Mouse (Mus musculus) E14TG2a.4 (cell line): Measurements from ENCODE around the gene Gm13693.
"Not testable (repeated sequence)": the region's sequence is repeated elsewhere in the genome, so short reads cannot be mapped to it uniquely, and the experiment has no call there.

ENCODE experiments used
- H3K27me3 ChIP-seq: 2 replicates; pipeline ENCODE4 v1.6.1; 2014; ENCODE audit warnings: low read length, control low read depth; ENCODE audit not compliant: insufficient read depth
- H3K36me3 ChIP-seq: 2 replicates; pipeline ENCODE4 v1.6.1; 2014; ENCODE audit warnings: low read length, control low read depth; ENCODE audit not compliant: insufficient read depth
- H3K4me1 ChIP-seq: replicated peaks from 2 replicates; pipeline ENCODE4 v1.6.1; 2014; ENCODE audit warnings: low read depth, low read length, control low read depth
- H3K4me3 ChIP-seq: replicated peaks from 2 replicates; pipeline ENCODE4 v1.5.1; 2014; ENCODE audit warnings: mild to moderate bottlenecking, low read length
- H3K9me3 ChIP-seq: 2 replicates; pipeline ENCODE4 v1.6.1; 2014; ENCODE audit warnings: low read length, control low read depth
- CTCF ChIP-seq: conservative IDR thresholded peaks from 2 replicates; pipeline ENCODE4 v1.5.1; 2014; ENCODE audit warnings: low read length
- NANOG ChIP-seq: IDR thresholded peaks from 2 replicates; pipeline ENCODE4 v1.6.1; 2014; ENCODE audit warnings: borderline replicate concordance, low read length, mixed read lengths
- POU5F1 ChIP-seq: IDR thresholded peaks from 2 replicates; pipeline ENCODE4 v1.6.1; 2014; ENCODE audit warnings: low read length, borderline replicate concordance

The Gm13693 gene

DNA sequence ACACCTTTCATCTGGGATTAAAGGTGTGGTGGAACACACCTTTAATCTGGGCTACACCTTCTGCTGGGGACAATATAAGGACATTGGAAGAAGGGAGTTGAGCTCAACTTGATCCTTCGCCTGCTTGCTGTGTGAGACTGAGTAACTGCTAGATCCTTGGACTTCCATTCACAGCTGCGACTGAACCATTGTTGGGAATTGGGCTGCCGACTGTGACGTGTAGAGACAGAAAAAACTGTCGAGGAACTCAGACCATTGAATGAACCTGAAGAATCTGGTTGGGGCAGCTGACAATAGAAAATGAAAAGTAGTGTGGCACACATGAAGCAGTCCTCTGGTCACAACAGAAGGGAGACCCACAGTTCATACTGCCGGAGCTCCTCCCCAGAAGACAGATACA lies at the start of gene Gm13693:
Gene Gm13693 (plus strand): TSS at position 301 of the 400 bp plus-strand sequence.
- not testable (repeated sequence) for H3K27me3 ChIP-seq, H3K4me3 ChIP-seq, H3K9me3 ChIP-seq, H3K36me3 ChIP-seq, H3K4me1 ChIP-seq

DNA sequence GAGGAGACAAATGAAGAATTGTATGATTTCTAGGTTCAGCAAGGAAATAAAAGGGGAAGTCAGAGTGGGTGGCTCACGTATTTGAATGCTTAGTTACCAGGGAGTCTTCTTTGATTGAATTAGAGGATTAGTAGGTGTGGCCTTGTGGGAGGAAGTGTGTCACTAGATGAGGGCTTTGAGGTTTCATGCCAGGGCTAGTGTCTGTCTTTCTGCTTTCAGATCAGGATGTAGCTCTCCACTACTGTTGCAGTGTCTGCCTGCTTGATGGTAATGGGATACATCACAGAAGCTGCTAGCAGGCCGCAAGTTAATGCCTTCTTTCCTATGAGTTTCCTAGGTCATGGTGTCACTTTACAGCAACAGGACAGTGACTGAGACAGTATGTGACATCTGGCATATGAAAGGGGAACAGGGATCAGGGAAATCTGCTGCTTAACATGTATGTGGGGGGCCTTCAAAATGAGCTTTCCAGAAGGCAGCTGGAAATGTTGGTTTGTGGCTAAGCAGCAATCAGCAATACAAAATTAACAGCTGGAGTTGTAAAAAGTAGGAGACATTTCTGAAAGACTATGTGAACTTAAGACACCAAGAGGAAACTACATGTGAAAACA lies 31.7 kb upstream of the Gm13693 start:
- no peaks in the 10 kb centered on the region for H3K27me3 ChIP-seq
- peaks cover 22% of the 10 kb centered on the region for H3K9me3 ChIP-seq
- no peak overlapping the region for H3K4me3 ChIP-seq
- TF ChIP-seq NANOG (no peak), POU5F1 (no peak), CTCF (no peak)
- no peaks in the 10 kb centered on the region for H3K36me3 ChIP-seq
- no peaks in the 10 kb centered on the region for H3K4me1 ChIP-seq

DNA sequence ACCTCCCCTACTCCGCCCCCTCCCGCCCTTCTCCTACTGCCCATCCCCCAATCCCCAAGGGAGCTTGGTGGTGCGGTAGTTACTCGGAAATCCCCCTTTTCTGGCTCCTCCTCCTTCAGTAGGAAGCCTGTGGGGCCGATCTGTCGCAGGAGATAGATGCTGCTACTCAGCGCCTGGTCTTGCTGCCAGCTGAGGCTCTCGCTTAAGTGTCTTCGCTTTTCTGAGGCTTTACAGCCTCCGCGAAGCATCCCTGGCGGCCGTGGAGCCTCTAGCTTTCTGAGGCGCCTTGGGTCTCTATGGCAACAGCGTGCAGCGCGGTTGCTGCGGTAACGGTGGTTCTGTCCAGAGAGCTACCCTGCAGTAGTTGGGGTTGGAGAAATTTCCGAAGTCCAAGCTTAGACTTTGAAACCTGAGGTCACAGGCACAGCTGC lies 20.4 kb upstream of the Gm13693 start, which contains the start of gene Zswim2:
Gene Zswim2 (minus strand): TSS at position 298 of the 431 bp plus-strand sequence.
- Histone ChIP-seq H3K4me1 (no peaks in the 10 kb centered on the region), H3K27me3 (peaks cover 5% of the 10 kb centered on the region; the same call in 1 of the 2 replicates), H3K36me3 (no peaks in the 10 kb centered on the region), H3K4me3 (peak within 1 kb of the TSS; percentile 58), H3K9me3 (no peaks in the 10 kb centered on the region)
- TF ChIP-seq POU5F1 (no peak), NANOG (no peak), CTCF (no peak)

DNA sequence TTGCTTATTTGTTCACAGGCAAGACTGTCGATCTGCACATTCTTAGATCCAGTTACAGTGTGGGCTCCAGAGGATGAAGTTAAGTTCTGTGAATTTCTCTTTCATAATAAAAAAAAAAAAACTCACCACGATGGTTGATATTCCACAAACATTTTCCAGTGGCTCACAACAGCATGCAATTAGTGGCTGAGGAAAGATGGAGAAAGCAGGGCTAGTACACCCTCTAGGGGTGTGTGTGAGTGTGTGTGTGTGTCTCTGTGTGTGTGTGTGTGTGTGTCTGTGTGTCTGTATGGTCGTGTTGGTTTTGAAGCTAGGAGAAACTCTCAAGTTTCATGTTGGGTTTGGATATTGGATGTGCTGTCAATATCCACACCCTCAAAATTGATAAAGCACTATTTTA lies 19.9 kb upstream of the Gm13693 start:
- no peaks in the 10 kb centered on the region for H3K4me1 ChIP-seq
- TF ChIP-seq NANOG: no peak
- no peak for TF ChIP-seq CTCF
- TF ChIP-seq POU5F1: no peak
- no peaks in the 10 kb centered on the region for H3K9me3 ChIP-seq
- H3K27me3 ChIP-seq: peaks cover 5% of the 10 kb centered on the region; the same call in 1 of the 2 replicates
- no peak overlapping the region for H3K4me3 ChIP-seq
- no peaks in the 10 kb centered on the region for H3K36me3 ChIP-seq

DNA sequence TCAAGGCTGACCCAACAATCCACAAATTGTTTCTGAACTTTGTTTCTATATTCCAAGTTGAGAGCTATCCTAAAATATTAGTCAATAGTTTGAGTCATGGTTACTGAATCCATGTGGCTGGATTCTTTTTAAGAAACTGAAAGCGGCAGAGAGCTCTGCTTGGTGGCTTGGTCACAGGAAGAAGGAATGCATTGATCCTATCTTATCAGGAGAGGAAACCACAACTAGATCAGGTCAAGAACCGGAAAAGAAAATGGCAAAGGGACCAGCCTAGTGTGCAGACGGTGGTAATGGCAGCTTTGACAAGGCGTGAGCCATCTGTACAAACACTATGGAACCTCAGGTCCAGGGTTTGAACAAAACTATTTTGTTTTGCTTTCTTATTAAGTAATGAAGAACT lies 19.5 kb upstream of the Gm13693 start:
- no peak overlapping the region for H3K4me3 ChIP-seq
- no peaks in the 10 kb centered on the region for H3K9me3 ChIP-seq
- no peaks in the 10 kb centered on the region for H3K36me3 ChIP-seq
- peaks cover 5% of the 10 kb centered on the region; the same call in 1 of the 2 replicates for H3K27me3 ChIP-seq
- H3K4me1 ChIP-seq: no peaks in the 10 kb centered on the region
- TF ChIP-seq NANOG (no peak), POU5F1 (no peak), CTCF (no peak)

DNA sequence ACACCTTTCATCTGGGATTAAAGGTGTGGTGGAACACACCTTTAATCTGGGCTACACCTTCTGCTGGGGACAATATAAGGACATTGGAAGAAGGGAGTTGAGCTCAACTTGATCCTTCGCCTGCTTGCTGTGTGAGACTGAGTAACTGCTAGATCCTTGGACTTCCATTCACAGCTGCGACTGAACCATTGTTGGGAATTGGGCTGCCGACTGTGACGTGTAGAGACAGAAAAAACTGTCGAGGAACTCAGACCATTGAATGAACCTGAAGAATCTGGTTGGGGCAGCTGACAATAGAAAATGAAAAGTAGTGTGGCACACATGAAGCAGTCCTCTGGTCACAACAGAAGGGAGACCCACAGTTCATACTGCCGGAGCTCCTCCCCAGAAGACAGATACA lies 5.9 kb upstream of the Gm13693 start, which contains the start of gene Gm13698:
Gene Gm13698 (plus strand): TSS at position 301 of the 400 bp plus-strand sequence.
- H3K4me1 ChIP-seq, H3K9me3 ChIP-seq, H3K36me3 ChIP-seq, H3K27me3 ChIP-seq, H3K4me3 ChIP-seq: not testable (repeated sequence)

DNA sequence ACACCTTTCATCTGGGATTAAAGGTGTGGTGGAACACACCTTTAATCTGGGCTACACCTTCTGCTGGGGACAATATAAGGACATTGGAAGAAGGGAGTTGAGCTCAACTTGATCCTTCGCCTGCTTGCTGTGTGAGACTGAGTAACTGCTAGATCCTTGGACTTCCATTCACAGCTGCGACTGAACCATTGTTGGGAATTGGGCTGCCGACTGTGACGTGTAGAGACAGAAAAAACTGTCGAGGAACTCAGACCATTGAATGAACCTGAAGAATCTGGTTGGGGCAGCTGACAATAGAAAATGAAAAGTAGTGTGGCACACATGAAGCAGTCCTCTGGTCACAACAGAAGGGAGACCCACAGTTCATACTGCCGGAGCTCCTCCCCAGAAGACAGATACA lies 5.7 kb downstream of the Gm13693 start, which contains the start of gene Gm13695:
Gene Gm13695 (plus strand): TSS at position 301 of the 400 bp plus-strand sequence.
- H3K27me3 ChIP-seq, H3K4me3 ChIP-seq, H3K4me1 ChIP-seq, H3K9me3 ChIP-seq, H3K36me3 ChIP-seq: not testable (repeated sequence)

DNA sequence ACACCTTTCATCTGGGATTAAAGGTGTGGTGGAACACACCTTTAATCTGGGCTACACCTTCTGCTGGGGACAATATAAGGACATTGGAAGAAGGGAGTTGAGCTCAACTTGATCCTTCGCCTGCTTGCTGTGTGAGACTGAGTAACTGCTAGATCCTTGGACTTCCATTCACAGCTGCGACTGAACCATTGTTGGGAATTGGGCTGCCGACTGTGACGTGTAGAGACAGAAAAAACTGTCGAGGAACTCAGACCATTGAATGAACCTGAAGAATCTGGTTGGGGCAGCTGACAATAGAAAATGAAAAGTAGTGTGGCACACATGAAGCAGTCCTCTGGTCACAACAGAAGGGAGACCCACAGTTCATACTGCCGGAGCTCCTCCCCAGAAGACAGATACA lies 11.5 kb downstream of the Gm13693 start, which contains the start of gene Gm13696:
Gene Gm13696 (plus strand): TSS at position 301 of the 400 bp plus-strand sequence.
- H3K27me3 ChIP-seq, H3K4me1 ChIP-seq, H3K4me3 ChIP-seq, H3K36me3 ChIP-seq, H3K9me3 ChIP-seq: not testable (repeated sequence)

DNA sequence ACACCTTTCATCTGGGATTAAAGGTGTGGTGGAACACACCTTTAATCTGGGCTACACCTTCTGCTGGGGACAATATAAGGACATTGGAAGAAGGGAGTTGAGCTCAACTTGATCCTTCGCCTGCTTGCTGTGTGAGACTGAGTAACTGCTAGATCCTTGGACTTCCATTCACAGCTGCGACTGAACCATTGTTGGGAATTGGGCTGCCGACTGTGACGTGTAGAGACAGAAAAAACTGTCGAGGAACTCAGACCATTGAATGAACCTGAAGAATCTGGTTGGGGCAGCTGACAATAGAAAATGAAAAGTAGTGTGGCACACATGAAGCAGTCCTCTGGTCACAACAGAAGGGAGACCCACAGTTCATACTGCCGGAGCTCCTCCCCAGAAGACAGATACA lies 17.3 kb downstream of the Gm13693 start, which contains the start of gene Gm13694:
Gene Gm13694 (plus strand): TSS at position 301 of the 400 bp plus-strand sequence.
- H3K27me3 ChIP-seq, H3K36me3 ChIP-seq, H3K4me1 ChIP-seq, H3K9me3 ChIP-seq, H3K4me3 ChIP-seq: not testable (repeated sequence)

DNA sequence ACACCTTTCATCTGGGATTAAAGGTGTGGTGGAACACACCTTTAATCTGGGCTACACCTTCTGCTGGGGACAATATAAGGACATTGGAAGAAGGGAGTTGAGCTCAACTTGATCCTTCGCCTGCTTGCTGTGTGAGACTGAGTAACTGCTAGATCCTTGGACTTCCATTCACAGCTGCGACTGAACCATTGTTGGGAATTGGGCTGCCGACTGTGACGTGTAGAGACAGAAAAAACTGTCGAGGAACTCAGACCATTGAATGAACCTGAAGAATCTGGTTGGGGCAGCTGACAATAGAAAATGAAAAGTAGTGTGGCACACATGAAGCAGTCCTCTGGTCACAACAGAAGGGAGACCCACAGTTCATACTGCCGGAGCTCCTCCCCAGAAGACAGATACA lies 23.1 kb downstream of the Gm13693 start, which contains the start of gene Gm13697:
Gene Gm13697 (plus strand): TSS at position 301 of the 400 bp plus-strand sequence.
- not testable (repeated sequence) for H3K36me3 ChIP-seq, H3K27me3 ChIP-seq, H3K4me3 ChIP-seq, H3K4me1 ChIP-seq, H3K9me3 ChIP-seq

DNA sequence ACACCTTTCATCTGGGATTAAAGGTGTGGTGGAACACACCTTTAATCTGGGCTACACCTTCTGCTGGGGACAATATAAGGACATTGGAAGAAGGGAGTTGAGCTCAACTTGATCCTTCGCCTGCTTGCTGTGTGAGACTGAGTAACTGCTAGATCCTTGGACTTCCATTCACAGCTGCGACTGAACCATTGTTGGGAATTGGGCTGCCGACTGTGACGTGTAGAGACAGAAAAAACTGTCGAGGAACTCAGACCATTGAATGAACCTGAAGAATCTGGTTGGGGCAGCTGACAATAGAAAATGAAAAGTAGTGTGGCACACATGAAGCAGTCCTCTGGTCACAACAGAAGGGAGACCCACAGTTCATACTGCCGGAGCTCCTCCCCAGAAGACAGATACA lies 28.9 kb downstream of the Gm13693 start, which contains the start of gene Gm13691:
Gene Gm13691 (plus strand): TSS at position 301 of the 400 bp plus-strand sequence.
- H3K4me3 ChIP-seq, H3K9me3 ChIP-seq, H3K27me3 ChIP-seq, H3K4me1 ChIP-seq, H3K36me3 ChIP-seq: not testable (repeated sequence)

DNA sequence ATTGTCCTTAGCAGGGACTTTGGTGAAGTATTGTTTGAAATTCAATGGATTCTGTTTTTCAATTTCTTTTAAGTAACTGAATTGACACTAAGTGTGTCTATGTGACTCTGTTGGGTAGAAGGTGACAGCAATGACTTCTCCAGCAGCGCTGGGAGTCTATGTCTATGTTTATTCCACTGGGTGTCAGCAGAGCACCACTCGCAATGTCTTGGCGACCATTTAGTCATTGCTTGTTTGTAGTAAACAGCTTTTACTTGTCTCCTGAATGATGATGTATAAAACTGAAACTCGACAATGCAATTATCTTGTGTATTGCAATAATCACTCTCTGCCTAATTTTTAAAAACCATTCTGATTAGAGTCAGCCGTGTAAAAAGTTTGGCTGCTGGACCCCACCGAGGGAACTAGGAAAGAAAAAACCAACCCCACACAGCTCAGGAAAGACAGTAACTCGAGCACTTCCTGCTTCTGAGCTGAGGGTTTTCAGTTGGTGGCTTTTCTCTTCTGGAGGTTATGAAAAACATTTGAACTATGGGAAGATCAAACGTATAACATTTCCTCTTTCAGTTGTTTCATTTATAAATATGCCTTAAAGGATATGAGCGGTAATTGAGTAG lies 32.4 kb downstream of the Gm13693 start:
- H3K27me3 ChIP-seq, H3K4me3 ChIP-seq, H3K9me3 ChIP-seq, H3K4me1 ChIP-seq, H3K36me3 ChIP-seq: not testable (repeated sequence)

DNA sequence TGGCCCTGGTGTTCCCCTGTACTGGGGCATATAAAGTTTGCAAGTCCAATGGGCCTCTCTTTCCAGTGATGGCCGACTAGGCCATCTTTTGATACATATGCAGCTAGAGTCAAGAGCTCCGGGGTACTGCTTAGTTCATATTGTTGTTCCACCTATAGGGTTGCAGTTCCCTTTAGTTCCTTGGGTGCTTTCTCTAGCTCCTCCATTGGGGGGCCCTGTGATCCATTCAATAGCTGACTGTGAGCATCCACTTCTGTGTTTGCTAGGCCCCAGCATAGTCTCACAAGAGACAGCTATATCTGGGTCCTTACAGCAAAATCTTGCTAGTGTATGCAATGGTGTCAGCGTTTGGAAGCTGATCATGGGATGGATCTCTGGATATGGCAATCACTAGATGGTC lies 33.2 kb downstream of the Gm13693 start:
- not testable (repeated sequence) for H3K27me3 ChIP-seq, H3K9me3 ChIP-seq, H3K4me1 ChIP-seq, H3K36me3 ChIP-seq, H3K4me3 ChIP-seq
